Mouse (Mus musculus) embryo, embryonic 10.5 days (tissue): Measurements from ENCODE around the gene Spsb4.

ENCODE experiments used
- DNase-seq: peaks from one replicate; pipeline ENCODE4 v3.0.0-alpha.2; 2015; ENCODE audit warnings: low spot score

Spsb4 gene

GRCm38 (mm10) chr9:96893582-96893981 is 125.1 kb downstream of the Spsb4 start:
- DNase-seq, result no peak
